Mouse (Mus musculus): ENCODE measurements around the gene Zfc3h1.

- TF ChIP-seq MAFK (IDR thresholded peaks at IDR 0.05; ENCODE audit: insufficient read depth, low read depth, low read length) = no peak
- TF ChIP-seq HCFC1 (IDR thresholded peaks at IDR 0.05; ENCODE audit: borderline replicate concordance, insufficient read depth, low read length) = no peak
- TF ChIP-seq CHD2 (IDR thresholded peaks at IDR 0.05; ENCODE audit: low read depth, low read length) = no peak
- no peak for TF ChIP-seq ZNF384 (IDR thresholded peaks at IDR 0.05; ENCODE audit: low read depth, low read length)
- no peak for TF ChIP-seq ZC3H11A (IDR thresholded peaks at IDR 0.05; ENCODE audit: borderline replicate concordance, low read depth, low read length)
Observed at GRCm38 (mm10) chr10:115356106-115356505, 28.7 kb upstream of the Zfc3h1 start.
